Mouse (Mus musculus) spleen, embryonic (tissue): Measurements from ENCODE around the gene Bax.
"Not testable (repeated sequence)": the region's sequence is repeated elsewhere in the genome, so short reads cannot be mapped to it uniquely, and the experiment has no call there.

Source experiments
- CTCF ChIA-PET: fragments of 350-600 bp; sonication (Branson Sonifier 250); formaldehyde crosslinking; loops from one replicate; lab custom pipeline; 2022; lab: Charles Lee

Bax gene

DNA sequence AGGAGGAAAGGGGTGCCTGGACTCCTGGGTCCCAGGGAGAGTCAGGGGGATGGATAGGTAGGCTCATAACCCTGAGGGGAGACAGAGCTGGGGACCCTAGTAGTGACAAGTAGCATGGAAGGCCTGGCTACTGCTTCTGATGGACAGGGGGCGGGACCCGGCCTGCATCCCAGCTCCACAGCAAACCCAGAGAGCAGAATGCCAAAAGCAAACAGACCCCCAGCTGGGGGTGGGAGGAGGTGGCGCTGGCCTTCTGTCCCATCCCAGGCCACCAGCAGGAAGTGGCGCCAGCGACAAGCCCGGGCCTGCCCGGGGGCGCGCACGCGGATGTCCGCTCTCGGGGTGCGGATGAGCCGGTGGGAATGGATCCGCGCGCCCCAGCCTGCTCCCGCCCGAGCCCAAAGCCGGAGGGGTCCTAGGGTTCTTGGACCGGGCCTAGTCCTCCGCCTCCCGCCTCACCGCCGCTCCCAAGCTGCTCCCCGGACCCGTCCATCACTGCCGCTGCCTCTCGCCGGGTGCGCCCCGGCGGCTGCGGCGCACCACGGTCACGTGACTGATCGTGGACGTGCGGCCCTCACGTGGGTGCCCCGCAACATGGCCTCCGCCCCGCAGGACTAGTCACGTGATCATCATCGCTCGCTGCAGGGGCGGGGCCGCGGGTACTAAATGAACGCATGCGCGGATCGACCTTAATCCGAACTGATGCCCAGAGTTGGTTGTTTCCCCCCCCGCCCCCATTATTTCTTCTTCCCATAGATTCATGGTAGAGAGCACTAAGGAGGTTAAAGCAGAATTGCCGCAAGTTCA is at the start of gene Bax:
Bax (minus strand) TSS at position 616 of the 807 bp plus-strand sequence.
- CTCF ChIA-PET = interaction anchor here (0.5 kb wide), 1 partner anchor 45 kb away, joined by 4 read pairs; no protein-coding TSS in a partner anchor

DNA sequence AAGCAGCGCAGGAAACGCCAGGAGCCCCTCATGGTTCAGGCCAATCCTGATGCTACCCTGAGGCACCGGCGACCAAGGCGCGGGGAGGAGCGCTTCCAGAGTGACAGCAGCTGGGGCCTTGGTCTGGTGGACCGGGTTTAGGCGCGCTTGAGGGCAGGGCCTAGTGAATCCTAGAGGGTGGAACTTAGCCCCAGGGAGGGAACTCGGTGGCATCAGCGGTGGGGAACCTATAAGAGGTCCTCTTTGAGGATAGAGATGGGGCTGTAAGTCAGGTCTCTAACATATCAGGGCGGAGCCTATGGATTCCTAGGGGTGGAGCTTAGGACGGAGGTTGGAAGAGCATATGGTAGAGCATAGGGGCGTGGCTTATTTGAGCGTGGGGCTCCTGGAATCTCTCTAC is 48.7 kb upstream of the Bax start:
- CTCF ChIA-PET = interaction anchor here (0.8 kb wide), 1 partner anchor 22 kb away, joined by 3 read pairs; no protein-coding TSS in a partner anchor

DNA sequence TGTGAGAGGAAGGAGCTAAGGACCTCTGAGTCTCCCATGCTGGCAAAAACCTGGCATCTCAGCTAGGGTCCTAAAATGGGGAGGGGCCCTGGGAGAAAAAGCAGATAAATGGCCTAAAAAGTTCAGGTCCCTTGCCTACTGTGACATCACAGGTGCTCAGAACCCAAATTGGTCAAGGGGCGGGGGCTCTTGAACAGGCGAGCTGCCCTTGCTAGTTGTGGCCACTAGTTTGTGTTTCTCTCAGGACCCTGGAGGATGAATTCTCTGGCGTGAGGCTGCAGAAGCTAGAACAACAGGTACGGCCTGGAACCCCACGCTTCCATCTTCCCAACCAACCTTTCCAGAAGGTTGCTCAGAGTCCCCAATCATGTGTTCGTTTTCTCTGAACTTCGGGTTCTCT is 47.7 kb upstream of the Bax start:
- CTCF ChIA-PET = interaction anchor here (0.6 kb wide), 1 partner anchor 657 kb away, joined by 3 read pairs; no protein-coding TSS in a partner anchor

DNA sequence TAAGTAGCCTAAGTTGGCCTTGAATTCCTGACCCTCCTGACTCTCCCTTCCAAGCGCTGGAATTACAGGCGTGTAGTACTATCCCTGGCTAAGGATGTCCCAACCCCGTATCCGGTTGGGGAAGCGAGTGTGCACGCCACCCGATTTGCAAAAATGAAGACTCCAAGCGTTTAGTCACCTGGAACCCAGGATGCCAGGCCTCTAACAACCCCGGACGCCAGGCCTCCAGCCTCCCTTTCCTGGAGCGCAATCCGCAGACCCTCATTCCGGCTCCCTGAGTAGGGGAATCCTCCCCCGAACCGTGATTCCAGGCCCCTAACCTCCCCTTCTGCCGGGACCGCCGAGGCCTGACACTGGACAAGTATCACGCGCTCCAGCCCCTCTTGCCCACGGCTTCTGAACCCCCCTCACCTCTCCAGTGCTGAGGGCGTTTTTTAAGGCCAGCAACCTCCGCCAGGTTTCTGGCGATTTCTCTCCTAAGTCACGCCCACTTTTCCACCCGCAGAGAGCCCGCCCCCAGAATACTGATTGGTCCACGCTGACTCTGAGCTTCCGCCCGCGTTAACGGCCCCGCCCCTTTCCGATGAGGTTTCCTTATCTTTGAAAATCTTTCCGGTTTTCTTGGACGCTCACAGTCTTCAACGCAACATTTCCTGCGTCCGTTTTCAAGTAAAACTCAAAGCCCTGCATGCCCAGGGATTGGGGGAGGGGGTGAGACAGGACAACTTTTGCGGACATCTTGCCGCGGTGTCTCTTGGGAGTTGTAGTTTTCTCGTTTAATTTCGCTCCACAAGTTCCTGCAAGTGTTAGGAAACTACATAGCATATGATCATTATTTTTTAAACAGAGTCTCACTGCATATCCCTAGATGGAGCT is 43.5 kb upstream of the Bax start, which contains the start of gene Nucb1:
Nucb1 (minus strand) TSS at position 495 of the 876 bp plus-strand sequence.
- CTCF ChIA-PET = interaction anchor here (1.3 kb wide), 1 partner anchor 46 kb away, joined by 3 read pairs; no protein-coding TSS in a partner anchor

DNA sequence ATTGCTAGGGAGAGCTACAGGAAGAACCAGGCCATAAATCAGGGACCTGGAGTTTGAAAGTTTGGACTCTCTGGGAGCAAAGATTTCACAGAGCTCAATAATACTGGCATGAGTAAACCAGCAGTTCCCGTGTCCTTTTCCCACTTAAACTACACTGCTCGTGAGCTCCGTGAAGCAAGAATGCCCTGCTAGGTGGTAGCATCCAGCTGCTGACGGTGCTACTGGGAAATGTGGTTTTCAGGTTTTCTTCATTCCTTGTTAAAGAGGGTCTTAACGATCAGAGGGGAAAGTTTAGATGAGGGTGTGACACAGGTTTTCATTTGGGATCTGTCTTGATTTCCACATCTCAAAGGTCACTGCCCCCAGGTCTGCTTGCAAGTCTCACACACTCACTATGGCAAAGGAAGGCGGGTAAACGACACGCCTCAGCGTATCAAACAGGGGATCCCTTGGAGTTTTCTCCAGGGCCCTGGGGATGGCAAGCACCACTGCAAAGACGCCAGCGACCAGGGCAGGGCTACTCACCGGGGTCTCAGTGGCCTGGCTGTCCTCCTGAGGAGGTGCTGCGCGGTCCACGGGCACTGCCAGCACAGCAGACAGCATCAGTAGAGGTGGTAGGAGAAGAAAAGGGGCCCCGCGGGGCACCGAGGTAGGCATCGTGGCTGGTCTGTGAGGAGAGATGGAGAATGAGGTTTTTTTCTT is 42.6 kb upstream of the Bax start:
- CTCF ChIA-PET = interaction anchor here (0.6 to 1.3 kb wide), 3 partner anchors 31 to 95 kb away, joined by 3 to 4 read pairs (median 3); no protein-coding TSS in a partner anchor

DNA sequence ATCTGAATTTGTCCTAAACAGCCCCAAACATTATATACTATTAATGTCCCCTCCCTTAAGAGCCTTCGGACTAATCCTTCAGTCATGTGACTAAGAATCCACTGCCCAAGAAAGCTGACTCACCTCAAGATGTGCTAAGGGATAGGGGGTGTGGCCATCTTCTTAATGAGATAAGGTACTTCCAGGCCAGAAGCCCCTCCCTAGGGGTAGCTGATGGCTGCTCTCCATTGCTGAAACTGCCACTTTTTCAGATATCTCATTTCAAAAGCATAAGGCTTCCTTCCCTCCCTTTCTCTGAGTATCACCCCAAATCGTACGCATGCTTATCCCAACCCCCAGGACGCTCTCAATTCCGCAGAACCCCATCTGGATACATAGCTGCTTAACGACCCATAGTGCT is 41.9 kb upstream of the Bax start:
- CTCF ChIA-PET = interaction anchor here (0.6 to 1.3 kb wide), 4 partner anchors 30 to 94 kb away, joined by 3 to 9 read pairs (median 4); no protein-coding TSS in a partner anchor

DNA sequence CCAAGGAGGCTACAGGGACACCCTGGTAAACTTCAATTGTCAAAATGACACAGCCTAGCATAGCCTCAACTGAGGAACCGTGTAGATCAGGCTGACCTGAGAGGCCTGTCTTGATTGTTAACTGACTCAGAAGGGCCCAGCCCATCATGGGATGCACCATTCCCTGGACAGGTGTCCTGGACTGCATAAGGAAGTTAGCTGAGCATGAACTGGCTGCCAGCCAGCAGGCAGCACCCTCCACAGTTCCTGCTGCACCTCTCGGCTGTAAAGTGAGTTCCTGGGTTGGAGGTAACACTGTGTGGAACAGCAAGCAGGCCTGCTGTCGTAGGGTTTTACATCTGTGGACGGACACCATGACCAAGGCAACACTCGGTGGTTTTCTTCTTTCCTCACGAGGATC is 40.9 kb upstream of the Bax start:
- CTCF ChIA-PET = no interaction called here

DNA sequence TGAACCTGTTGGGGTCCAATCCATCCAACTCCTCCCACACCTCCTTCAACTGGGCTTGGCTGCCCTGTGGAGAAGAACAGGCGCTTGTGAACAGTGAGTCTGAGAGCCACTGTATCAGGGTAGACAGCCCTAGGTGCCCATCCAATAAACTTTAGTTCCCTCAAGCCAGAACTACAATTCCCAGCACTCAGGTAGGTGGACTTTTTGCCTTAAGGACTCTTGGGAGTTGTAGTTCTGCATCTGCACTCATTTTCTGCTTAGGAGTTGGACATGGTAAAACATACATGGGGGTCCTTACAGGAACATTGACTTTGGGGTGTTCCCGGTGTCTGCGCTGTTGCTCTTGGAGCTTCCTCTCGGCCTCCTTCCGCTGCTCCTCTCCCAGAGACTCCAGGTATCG is 31.7 kb upstream of the Bax start:
- CTCF ChIA-PET = no interaction called here

DNA sequence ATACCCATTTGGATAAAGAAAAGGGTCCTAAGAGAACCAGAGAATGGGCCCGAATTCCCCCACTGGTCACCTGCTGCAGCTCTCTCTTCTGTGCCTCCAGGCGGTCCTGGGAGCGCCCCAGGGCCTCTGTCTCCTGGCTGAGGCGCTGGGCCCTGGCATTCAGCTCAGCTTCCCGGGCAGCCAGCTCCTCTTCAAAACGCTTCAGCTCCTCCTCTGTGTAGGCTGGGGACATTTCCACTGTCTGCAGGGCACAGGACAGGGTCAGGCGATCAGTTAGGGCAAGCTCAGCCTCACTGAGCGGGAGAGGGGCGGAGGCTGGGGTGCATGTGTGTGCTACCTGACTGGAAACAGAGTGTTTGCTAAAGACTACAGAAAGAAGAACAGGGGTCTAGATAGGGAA is 27.9 kb upstream of the Bax start:
- CTCF ChIA-PET = no interaction called here

DNA sequence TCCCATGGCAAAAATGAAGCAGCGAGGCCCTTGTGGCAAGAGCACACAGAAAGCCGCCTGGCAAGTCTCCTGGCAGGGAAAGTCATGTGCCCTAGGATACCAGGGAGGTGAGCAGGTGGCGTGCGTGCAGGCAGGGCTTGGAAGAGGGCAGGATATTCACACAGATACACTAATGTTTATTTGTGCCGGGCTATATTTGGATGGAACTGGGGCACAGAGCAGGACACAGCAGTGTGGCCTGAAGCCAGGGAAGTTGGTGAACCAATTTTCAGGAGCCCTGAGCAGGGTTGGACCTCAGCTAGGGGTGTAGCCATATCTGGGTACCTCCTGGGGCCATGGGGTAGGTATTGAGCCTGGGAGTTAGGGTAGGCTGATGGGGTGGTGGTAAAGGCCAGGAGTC is 26.3 kb upstream of the Bax start:
- CTCF ChIA-PET = no interaction called here

DNA sequence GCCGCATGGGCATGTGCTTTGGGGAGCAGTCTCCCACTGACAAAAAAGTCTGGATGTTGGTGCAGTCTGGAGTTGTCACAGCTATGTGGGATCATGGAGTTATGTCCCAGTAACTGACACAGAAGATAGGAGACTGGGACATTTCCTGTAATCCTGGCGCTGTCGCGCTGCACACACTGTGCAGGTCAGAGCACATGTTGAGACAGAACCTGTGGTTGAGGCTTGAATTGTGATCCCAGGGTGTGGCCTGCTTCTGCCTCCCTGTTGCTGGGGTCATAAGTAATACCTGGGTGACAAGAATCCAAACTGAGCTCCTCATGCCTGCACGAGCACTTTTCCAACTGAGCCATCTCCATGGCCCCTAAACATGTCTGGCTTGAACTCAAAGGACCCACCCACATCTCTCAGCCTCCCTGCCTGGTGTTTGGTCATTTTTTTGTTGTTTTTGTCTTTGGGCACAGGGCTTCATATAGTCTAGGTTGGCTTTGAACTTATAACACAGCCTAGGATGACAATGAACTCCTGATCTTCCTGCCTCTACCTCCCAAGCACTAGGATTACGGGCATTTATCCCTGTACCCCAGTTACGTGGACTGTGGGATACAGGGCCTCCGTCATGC is 25.6 kb upstream of the Bax start:
- CTCF ChIA-PET = no interaction called here

DNA sequence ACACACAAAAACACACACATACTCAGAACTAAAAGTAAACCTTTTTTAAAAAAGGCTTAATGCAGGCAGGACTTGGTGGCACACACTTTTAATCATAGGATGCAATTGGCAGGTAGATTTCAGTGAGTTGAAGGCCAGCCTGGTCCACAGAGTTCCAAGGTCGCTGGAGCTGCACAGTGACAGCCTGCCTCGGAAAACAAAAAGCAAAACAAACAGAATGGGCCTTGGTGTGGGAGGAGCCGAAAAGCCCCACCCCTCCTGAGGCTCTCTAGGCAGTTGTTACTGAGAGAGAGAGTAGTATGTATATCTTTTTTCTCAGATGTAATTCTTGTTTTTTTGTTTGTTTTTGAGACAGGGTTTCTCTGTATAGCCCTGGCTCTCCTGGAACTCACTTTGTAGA is 24.6 kb upstream of the Bax start:
- CTCF ChIA-PET = no interaction called here

DNA sequence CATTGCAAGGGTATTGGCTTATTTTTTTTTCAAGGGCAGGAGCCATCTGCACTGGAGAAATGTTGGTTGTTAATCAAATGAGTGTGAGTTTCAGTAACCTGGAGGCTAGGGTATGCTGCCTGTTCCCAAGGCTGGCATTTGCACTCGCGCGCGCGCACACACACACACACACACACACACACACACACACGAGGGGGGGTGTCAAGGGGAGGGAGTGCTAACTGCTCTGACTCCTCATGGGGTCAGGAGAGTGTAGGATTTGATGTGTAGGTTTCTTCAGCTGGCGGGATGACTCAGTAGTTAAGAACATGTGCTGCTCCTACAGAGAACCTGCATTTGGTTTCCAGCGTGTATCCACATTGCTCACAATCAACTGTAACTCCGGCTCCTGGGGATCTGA is 24.1 kb upstream of the Bax start:
- CTCF ChIA-PET = no interaction called here

DNA sequence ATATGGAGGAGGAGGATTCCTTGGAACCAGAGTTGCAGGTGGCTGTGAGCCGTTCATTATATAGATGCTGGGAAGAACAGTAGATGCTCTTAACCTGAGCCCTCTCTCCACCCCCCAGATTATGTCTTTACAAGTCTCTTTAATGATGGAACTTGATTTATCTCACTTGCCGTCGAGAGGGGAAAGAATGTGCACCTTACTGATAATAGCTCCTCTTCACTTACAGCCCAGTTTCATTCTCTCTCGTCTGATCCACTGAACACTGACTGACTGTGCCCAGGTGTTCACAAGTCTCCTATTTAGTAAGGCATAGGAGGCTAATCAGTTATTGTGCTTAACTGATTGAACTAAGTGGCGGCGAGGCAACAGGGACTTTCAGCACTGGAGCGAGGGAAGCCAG is 22.9 kb upstream of the Bax start:
- CTCF ChIA-PET = no interaction called here

DNA sequence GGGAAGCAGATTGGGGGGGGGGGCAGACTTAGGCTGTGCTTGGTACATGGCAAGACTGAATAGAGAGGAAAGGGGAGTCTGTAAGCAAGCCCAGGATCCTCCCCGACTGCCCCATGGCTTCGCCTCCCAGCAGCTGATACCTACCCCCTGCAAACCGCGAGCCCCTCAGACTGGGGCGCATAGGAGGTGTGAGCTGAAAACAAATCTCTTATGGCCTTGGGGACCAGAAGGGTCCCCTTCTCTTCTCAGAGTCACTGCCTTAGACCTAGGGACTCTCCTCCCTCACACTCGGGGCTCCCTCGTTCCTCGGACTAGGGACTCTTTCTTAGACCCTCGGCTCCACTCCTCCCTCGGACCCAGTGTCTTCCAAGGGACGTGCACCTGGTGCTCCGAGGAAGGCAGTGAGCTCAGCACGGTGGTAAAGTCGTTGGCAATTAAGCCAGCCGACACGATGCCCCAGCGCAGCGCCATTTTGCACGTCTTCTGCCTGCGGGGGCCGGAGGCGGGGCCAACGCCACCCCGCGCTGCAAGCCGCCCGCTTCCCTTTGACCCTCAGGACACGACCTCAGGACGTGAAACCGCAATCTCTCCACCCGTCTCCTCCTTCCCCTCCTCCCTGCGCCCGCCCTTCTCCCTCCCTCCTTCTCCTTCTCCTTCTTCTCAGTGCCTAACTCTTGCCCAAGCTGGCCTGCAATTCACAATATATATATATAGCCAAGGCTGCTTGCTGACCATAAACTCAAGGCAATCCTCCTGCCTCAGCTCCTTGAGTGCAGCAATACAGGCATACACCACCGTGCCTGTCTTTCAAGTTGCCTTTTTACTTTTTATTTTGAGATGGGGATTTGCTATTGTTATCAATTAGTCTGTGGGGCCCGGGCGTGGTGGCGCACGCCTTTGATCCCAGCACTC is 21.9 kb upstream of the Bax start, which contains the start of gene Dhdh:
Dhdh (minus strand) TSS at position 513 of the 912 bp plus-strand sequence.
- CTCF ChIA-PET = interaction anchor here (0.6 to 0.9 kb wide), 3 partner anchors 38 to 306 kb away, joined by 3 to 7 read pairs (median 6); no protein-coding TSS in a partner anchor

DNA sequence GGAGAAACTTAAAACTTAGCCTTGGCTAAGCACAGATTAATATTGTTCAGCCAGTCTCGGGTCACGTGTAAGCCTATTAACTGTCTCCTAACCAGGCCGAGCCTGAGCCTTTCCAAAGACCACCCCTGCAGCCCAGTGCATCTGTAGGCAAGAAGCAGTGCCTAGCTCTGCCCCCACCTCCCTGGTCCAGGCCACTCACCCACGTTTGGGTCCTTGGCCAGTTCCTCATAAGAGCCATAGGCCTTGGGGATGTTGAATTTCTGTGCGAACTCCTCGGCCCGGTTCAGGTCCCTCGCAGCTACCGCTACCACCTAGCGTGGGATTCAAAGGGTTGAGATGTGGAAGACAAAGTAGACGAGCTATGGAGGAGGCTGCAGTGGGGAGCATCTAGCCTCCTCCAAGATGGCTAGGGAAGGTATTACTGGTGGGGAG is 21.2 kb upstream of the Bax start:
- CTCF ChIA-PET = interaction anchor here (0.6 to 0.9 kb wide), 3 partner anchors 38 to 305 kb away, joined by 3 to 7 read pairs (median 6); no protein-coding TSS in a partner anchor

DNA sequence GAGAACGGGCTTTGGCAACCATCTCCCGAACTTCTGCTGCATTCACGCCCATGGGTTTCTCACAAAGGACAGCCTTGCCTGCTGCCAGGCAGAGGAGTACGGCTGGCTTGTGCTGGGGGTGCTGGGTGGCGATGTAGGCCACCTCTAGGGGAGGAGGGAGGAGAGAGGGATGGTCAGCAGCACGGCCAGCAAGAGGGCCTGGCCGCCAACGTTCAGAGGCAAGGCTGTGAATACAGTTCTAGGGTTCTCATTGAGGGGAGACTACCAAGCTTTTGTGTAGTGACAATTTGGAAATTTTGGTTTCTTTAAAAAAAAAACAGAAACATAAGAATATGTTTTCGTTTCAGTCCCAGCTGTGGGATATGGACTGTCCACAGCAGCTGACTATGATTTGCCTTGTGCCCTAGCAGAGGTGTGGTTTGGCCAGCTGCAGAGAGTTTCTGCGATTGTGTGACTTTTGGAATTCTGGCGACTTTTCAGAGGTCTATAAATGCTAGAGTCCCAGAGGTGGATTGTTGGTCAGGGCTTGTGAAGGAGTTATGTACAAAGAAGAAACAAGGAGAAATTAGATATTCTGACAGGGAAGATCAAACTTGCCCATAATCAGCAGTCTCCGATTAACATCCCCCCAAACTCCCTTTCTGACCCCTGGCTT is 20.2 kb upstream of the Bax start, which contains the start of gene Gm45808:
Gm45808 (minus strand) TSS at position 51 of the 655 bp plus-strand sequence.
- CTCF ChIA-PET = no interaction called here

DNA sequence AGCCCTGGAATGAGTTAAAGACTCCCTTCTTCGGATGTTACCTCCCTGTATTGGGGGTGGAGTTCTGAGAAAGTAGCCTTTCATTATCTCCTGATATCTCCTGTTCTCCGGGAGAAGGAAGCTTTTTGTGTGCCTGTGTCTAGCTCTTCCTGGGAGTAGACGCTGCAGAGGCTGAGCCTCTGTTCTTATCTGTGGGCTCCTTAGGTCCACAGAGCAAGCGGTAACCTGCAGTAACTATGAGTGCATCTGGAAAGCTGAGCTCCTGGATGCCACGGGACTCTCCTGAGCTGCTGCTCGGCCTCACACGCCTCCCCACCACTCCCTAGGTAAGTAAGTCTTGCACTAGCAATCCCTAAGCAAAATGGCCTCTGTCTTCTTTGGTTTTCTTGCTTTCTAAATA is 19.5 kb upstream of the Bax start:
- CTCF ChIA-PET = no interaction called here

DNA sequence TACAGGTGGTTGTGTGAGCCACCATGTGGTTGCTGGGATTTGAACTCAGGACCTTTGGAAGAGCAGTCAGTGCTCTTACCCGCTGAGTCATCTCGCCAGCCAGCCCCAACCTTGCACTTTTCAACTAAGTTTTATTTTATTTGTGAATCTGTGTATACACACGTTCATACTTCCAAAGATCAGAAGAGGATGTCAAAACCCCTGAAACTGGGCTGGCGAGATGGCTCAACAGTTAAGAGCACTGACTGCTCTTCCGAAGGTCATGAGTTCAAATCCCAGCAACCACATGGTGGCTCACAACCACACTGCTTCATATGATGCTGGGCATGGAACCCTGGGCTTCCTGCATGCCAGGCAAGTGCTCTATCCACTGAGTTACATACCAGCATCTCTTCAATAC is 18.3 kb upstream of the Bax start:
- CTCF ChIA-PET = not testable (repeated sequence)
